Mouse (Mus musculus): Measurements from ENCODE around the gene Slc26a10. TPM values are rescaled to one million over a fixed set of nuclear protein-coding genes. Genes with fewer than 3 reads are reported as not detected.
A peak's percentile ranks its signal among the peaks of the same experiment; 100 is the strongest.

Gene Slc26a10
- total and polyA plus RNA-seq, 3 experiments: 0.94 to 8.4 (median 0.98) TPM

GRCm38 (mm10) chr10:127211414-127211854 is 31.0 kb upstream of the Slc26a10 start, which contains the start of gene Pip4k2c:
Gene Pip4k2c, minus strand, starts transcription at chr10:127211585.
- ATAC-seq (ENCODE audit: extremely low read depth, insufficient number of reproducible peaks, low FRiP score, poor library complexity, severe bottlenecking) (peak; percentile 66), DNase-seq (ENCODE audit: low spot score) (peak; percentile 79)
- H3K4me1 ChIP-seq (ENCODE audit: insufficient read depth, low read depth, low read length): peaks cover 71% of the 10 kb centered on the region
- peak within 1 kb of the TSS; percentile 92 for H3K4me3 ChIP-seq (ENCODE audit: low read depth, low read length)
- no peak for TF ChIP-seq TAL1 (conservative IDR thresholded peaks at IDR 0.05; ENCODE audit: low read depth, low read length)
- TF ChIP-seq POLR2AphosphoS5 (IDR thresholded peaks at IDR 0.05; ENCODE audit: insufficient replicate concordance, low read depth, low read length): no peak
- no peak for TF ChIP-seq GATA1 (IDR thresholded peaks at IDR 0.05; ENCODE audit: borderline replicate concordance, low read length)
- TF ChIP-seq GATA2 (IDR thresholded peaks at IDR 0.05; ENCODE audit: borderline replicate concordance, low read depth, low read length): no peak
- H3K36me3 ChIP-seq (replicated peaks): peaks cover 42% of the 10 kb centered on the region
- H3K9me3 ChIP-seq (replicated peaks): no peaks in the 10 kb centered on the region
- H3K27me3 ChIP-seq (ENCODE audit: insufficient read depth, low read length): no peaks in the 10 kb centered on the region

DNA sequence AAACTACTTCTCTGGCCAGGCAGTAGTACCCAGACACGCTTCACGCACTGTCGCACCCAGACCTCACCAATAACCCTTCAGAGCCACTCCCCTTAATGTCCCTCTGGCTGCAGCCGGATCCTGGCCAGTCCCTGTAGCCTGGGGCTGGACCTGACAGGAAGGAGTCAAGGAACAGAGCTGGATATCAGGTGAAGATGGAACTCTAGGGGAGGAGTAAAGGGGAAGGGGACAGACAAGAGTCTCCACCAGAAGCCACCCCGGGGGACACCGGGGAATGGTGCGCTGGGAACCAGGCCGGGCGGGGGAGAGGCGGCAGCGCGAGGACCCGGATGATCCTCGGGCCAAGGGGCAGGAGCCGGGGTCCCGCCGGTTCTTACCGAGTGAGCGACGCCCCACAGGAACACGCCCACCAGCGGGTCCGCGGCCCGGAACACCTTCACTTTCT is 30.5 kb upstream of the Slc26a10 start:
- TF ChIP-seq CTCF (IDR thresholded peaks at IDR 0.05; ENCODE audit: low read depth, low read length) (no peak), POLR2AphosphoS5 (IDR thresholded peaks at IDR 0.05; ENCODE audit: insufficient replicate concordance, low read depth, low read length) (no peak), TAL1 (conservative IDR thresholded peaks at IDR 0.05; ENCODE audit: low read depth, low read length) (no peak), GATA1 (IDR thresholded peaks at IDR 0.05; ENCODE audit: borderline replicate concordance, low read length) (no peak), GATA2 (IDR thresholded peaks at IDR 0.05; ENCODE audit: borderline replicate concordance, low read depth, low read length) (no peak)
- peak; percentile 36; the same call in 1 of the 2 replicates for ATAC-seq (ENCODE audit: extremely low read depth, insufficient number of reproducible peaks, low FRiP score, poor library complexity, severe bottlenecking)
- Histone ChIP-seq H3K9me3 (replicated peaks) (no peaks in the 10 kb centered on the region), H3K27me3 (ENCODE audit: insufficient read depth, low read length) (no peaks in the 10 kb centered on the region), H3K4me3 (ENCODE audit: low read depth, low read length) (peak overlapping the region; percentile 92), H3K4me1 (ENCODE audit: insufficient read depth, low read depth, low read length) (peaks cover 76% of the 10 kb centered on the region), H3K36me3 (replicated peaks) (peaks cover 46% of the 10 kb centered on the region)
- DNase-seq (ENCODE audit: low spot score): no peak

GRCm38 (mm10) chr10:127209928-127210570 is 29.6 kb upstream of the Slc26a10 start:
- ATAC-seq (ENCODE audit: extremely low read depth, insufficient number of reproducible peaks, low FRiP score, poor library complexity, severe bottlenecking) (no peak), DNase-seq (ENCODE audit: low spot score) (no peak)
- Histone ChIP-seq H3K9me3 (replicated peaks) (no peaks in the 10 kb centered on the region), H3K4me1 (ENCODE audit: insufficient read depth, low read depth, low read length) (peaks cover 78% of the 10 kb centered on the region), H3K36me3 (replicated peaks) (peaks cover 56% of the 10 kb centered on the region), H3K4me3 (ENCODE audit: low read depth, low read length) (peak overlapping the region; percentile 92), H3K27me3 (ENCODE audit: insufficient read depth, low read length) (no peaks in the 10 kb centered on the region)
- TF ChIP-seq GATA2 (IDR thresholded peaks at IDR 0.05; ENCODE audit: borderline replicate concordance, low read depth, low read length) (no peak), TAL1 (conservative IDR thresholded peaks at IDR 0.05; ENCODE audit: low read depth, low read length) (no peak), POLR2AphosphoS5 (IDR thresholded peaks at IDR 0.05; ENCODE audit: insufficient replicate concordance, low read depth, low read length) (no peak), GATA1 (IDR thresholded peaks at IDR 0.05; ENCODE audit: borderline replicate concordance, low read length) (no peak), CTCF (IDR thresholded peaks at IDR 0.05; ENCODE audit: low read depth, low read length) (no peak)

DNA sequence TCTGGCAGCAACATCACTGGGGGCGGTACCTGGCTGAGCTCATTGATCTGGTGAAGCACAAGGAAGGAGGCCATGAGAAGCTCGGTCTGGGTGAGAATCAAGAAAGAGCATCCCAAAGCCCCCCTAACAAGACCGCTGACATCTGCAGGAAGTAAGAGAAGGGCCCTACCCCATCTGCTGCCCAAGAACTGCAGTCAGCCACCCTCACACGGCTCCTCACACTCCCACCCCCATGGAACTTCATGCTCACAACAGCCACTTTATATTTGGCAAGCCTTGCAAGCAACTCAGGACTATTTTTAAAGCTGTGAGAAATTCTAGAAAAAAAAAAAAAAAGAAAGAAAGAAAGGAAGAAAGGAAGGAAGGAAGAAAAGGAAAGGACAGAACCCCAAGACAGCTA is 28.5 kb upstream of the Slc26a10 start:
- no peak for TF ChIP-seq TAL1 (conservative IDR thresholded peaks at IDR 0.05; ENCODE audit: low read depth, low read length)
- TF ChIP-seq GATA2 (IDR thresholded peaks at IDR 0.05; ENCODE audit: borderline replicate concordance, low read depth, low read length): no peak
- Histone ChIP-seq H3K4me1 (ENCODE audit: insufficient read depth, low read depth, low read length) (peaks cover 79% of the 10 kb centered on the region), H3K9me3 (replicated peaks) (no peaks in the 10 kb centered on the region), H3K36me3 (replicated peaks) (peaks cover 67% of the 10 kb centered on the region), H3K4me3 (ENCODE audit: low read depth, low read length) (peak overlapping the region; percentile 92), H3K27me3 (ENCODE audit: insufficient read depth, low read length) (no peaks in the 10 kb centered on the region)
- ATAC-seq (ENCODE audit: extremely low read depth, insufficient number of reproducible peaks, low FRiP score, poor library complexity, severe bottlenecking) (no peak), DNase-seq (ENCODE audit: low spot score) (no peak)

- ATAC-seq (ENCODE audit: extremely low read depth, insufficient number of reproducible peaks, low FRiP score, poor library complexity, severe bottlenecking) (peak; percentile 95), DNase-seq (ENCODE audit: low spot score) (peak; percentile 80)
- H3K27me3 ChIP-seq (ENCODE audit: insufficient read depth, low read length): no peaks in the 10 kb centered on the region
- TF ChIP-seq GATA1 (IDR thresholded peaks at IDR 0.05; ENCODE audit: borderline replicate concordance, low read length) (no peak), POLR2AphosphoS5 (IDR thresholded peaks at IDR 0.05; ENCODE audit: insufficient replicate concordance, low read depth, low read length) (no peak), TAL1 (conservative IDR thresholded peaks at IDR 0.05; ENCODE audit: low read depth, low read length) (peak; percentile 90)
- peaks cover 90% of the 10 kb centered on the region for H3K4me1 ChIP-seq (ENCODE audit: insufficient read depth, low read depth, low read length)
- H3K4me3 ChIP-seq (ENCODE audit: low read depth, low read length): peak overlapping the region; percentile 44; the same call in 1 of the 2 replicates
- no peaks in the 10 kb centered on the region for H3K9me3 ChIP-seq (replicated peaks)
- H3K36me3 ChIP-seq (replicated peaks): peaks cover 98% of the 10 kb centered on the region
Observed at GRCm38 (mm10) chr10:127205373-127205772, 24.9 kb upstream of the Slc26a10 start.

GRCm38 (mm10) chr10:127204589-127204988 is 24.1 kb upstream of the Slc26a10 start:
- peaks cover 98% of the 10 kb centered on the region for H3K36me3 ChIP-seq (replicated peaks)

More at GRCm38 (mm10) chr10:127204589-127204988, 24.1 kb upstream of the Slc26a10 start:
- DNase-seq (ENCODE audit: low spot score) (no peak), ATAC-seq (ENCODE audit: extremely low read depth, insufficient number of reproducible peaks, low FRiP score, poor library complexity, severe bottlenecking) (0 out of 2 replicates have a peak, but pooled peaks have one; percentile 3)
- Histone ChIP-seq H3K4me3 (ENCODE audit: low read depth, low read length) (peak overlapping the region; percentile 44; the same call in 1 of the 2 replicates), H3K27me3 (ENCODE audit: insufficient read depth, low read length) (no peaks in the 10 kb centered on the region), H3K4me1 (ENCODE audit: insufficient read depth, low read depth, low read length) (peaks cover 90% of the 10 kb centered on the region), H3K9me3 (replicated peaks) (no peaks in the 10 kb centered on the region)
- TF ChIP-seq GATA2 (IDR thresholded peaks at IDR 0.05; ENCODE audit: borderline replicate concordance, low read depth, low read length): no peak
- TF ChIP-seq CTCF (IDR thresholded peaks at IDR 0.05; ENCODE audit: low read depth, low read length): no peak
- TF ChIP-seq GATA1 (IDR thresholded peaks at IDR 0.05; ENCODE audit: borderline replicate concordance, low read length): no peak
- no peak for TF ChIP-seq TAL1 (conservative IDR thresholded peaks at IDR 0.05; ENCODE audit: low read depth, low read length)
- no peak for TF ChIP-seq POLR2AphosphoS5 (IDR thresholded peaks at IDR 0.05; ENCODE audit: insufficient replicate concordance, low read depth, low read length)

All from G1E (cell line).